Mouse (Mus musculus): ENCODE data around the gene Gm17655.
"Not testable (repeated sequence)": the region's sequence is repeated elsewhere in the genome, so short reads cannot be mapped to it uniquely, and the experiment has no call there.

Gene Gm17655

GRCm38 (mm10) chr5:110072413-110072812 lies at the start of gene Gm17655:
TSS of gene Gm17655 (minus strand) at chr5:110072513.
- DNase-seq: not testable (repeated sequence)

- DNase-seq: peak; percentile 90
These were observed 37.7 kb upstream of the Gm17655 start, which contains the start of gene Zfp605 for GRCm38 (mm10) chr5:110109991-110110441. TSS of gene Zfp605 (plus strand) at chr5:110110092.

GRCm38 (mm10) chr5:110108305-110108628 lies 36.0 kb upstream of the Gm17655 start:
- DNase-seq: no peak

- peak; percentile 97 for DNase-seq
These were observed 35.4 kb upstream of the Gm17655 start, which contains the start of gene Gtpbp6 for GRCm38 (mm10) chr5:110107581-110108304. TSS of gene Gtpbp6 (minus strand) at chr5:110108197.

GRCm38 (mm10) chr5:110106901-110107564 lies 34.7 kb upstream of the Gm17655 start:
- no peak for DNase-seq

- no peak for DNase-seq
These were observed 34.0 kb upstream of the Gm17655 start for GRCm38 (mm10) chr5:110106140-110106871.

GRCm38 (mm10) chr5:110104616-110105380 lies 32.5 kb upstream of the Gm17655 start:
- DNase-seq: no peak

- no peak for DNase-seq
These were observed 31.7 kb upstream of the Gm17655 start for GRCm38 (mm10) chr5:110103901-110104615.

- no peak for DNase-seq
These were observed 30.7 kb upstream of the Gm17655 start for GRCm38 (mm10) chr5:110102853-110103625.

- no peak for DNase-seq
These were observed 30.1 kb upstream of the Gm17655 start for GRCm38 (mm10) chr5:110102429-110102828.

GRCm38 (mm10) chr5:110101716-110102347 lies 29.5 kb upstream of the Gm17655 start:
- DNase-seq: no peak

GRCm38 (mm10) chr5:110100921-110101631 lies 28.8 kb upstream of the Gm17655 start:
- DNase-seq: no peak

- DNase-seq: no peak
These were observed 27.6 kb upstream of the Gm17655 start, which contains the start of gene Plcxd1 for GRCm38 (mm10) chr5:110099656-110100580. TSS of gene Plcxd1 (plus strand) at chr5:110099969.

- no peak for DNase-seq
These were observed 26.7 kb upstream of the Gm17655 start for GRCm38 (mm10) chr5:110098991-110099477.

- DNase-seq: no peak
These were observed 22.5 kb upstream of the Gm17655 start for GRCm38 (mm10) chr5:110094847-110095213.

- peak; percentile 85 for DNase-seq
These were observed 21.9 kb upstream of the Gm17655 start, which contains the start of gene Gm35315 for GRCm38 (mm10) chr5:110094030-110094846. TSS of gene Gm35315 (minus strand) at chr5:110094420.

- DNase-seq: no peak
These were observed 19.2 kb upstream of the Gm17655 start for GRCm38 (mm10) chr5:110091546-110091945.
